ENCODE assay signal across 8 mouse cellular contexts in the genomic region with DNA sequence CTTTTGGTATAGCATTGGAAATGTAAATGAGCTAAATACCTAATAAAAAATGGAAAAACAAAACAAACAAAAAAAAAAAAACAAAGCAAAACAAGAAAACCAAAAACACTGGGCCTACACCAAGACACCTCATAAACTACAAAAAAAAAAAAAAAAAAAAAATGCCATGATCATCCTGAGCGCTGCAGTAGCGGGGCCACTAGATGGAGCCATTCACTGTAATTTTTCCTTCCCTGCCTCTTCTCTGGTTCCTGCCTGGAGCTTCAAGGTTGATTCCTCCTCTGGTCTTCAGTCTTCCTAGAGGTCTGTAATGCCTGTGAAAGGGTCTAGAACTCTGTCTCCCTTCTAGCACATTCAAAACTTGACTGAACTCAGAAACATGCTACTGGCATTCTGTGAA. TPM values are rescaled to one million over a fixed set of nuclear protein-coding genes. Genes with fewer than 3 reads are reported as not detected.
A peak's percentile ranks its signal among the peaks of the same experiment; 100 is the strongest.
DNase-seq lines count a peak whose midpoint lies in the region; ATAC-seq and TF ChIP-seq lines count a peak whose summit lies in the region.
"Not testable (repeated sequence)": the region's sequence is repeated elsewhere in the genome, so short reads cannot be mapped to it uniquely, and the experiment has no call there.

No protein-coding gene starts in this region.

- TF ChIP-seq CTCF in kidney, adult 2 months (conservative IDR thresholded peaks at IDR 0.05; ENCODE audit: insufficient read depth, insufficient read length, low read depth, low read length): 0 out of 2 replicates have a peak, but pooled peaks have one; percentile 28

- H3K9ac ChIP-seq in midbrain, embryonic 15.5 days: not testable (repeated sequence)

- TF ChIP-seq POLR2A in kidney, adult 2 months (IDR thresholded peaks at IDR 0.05; ENCODE audit: low read depth, low read length): not testable (repeated sequence)

- not testable (repeated sequence) for H3K4me1 ChIP-seq in embryonic facial prominence, embryonic 10.5 days; kidney, adult 2 months (ENCODE audit: control insufficient read depth, insufficient read depth, low read length); midbrain, embryonic 15.5 days

- peak; percentile 61 for DNase-seq in CD4-positive, CD25-positive, alpha-beta regulatory T cell, adult 2 months (ENCODE audit: low read depth, low spot score)
- DNase-seq in adrenal gland, postnatal 36 days: peak; percentile 15 to 33
- DNase-seq in embryonic facial prominence, embryonic 10.5 days (ENCODE audit: low spot score): peak; percentile 12
- DNase-seq in kidney, adult 2 months: peak; percentile 15
- DNase-seq in left cerebral cortex, postnatal 25 days (ENCODE audit: low spot score in 2 of 2): peak; percentile 8 to 37
- DNase-seq in right cerebral cortex, postnatal 4 days: peak; percentile 15

- intact Hi-C loops in left cerebral cortex, postnatal 25 days (cut with DNase I): loop anchor here (5.0 kb wide), 1 partner anchor 163 kb away; no protein-coding TSS in a partner anchor

- H3K27me3 ChIP-seq in embryonic facial prominence, embryonic 10.5 days (replicated peaks; ENCODE audit: low read depth, poor library complexity, severe bottlenecking); kidney, adult 2 months (replicated peaks; ENCODE audit: control insufficient read depth, insufficient read depth, low read length); midbrain, embryonic 15.5 days (replicated peaks): not testable (repeated sequence)

- not testable (repeated sequence) for H3K4me2 ChIP-seq in midbrain, embryonic 15.5 days

- WGBS in embryonic facial prominence, embryonic 10.5 days: 5% methylated on average over 2 of the region's 2 CpGs
- 0% methylated on average over 2 of the region's 2 CpGs for WGBS in kidney, adult 2 months
- WGBS in midbrain, embryonic 15.5 days: 10% methylated on average over 2 of the region's 2 CpGs

- H3K36me3 ChIP-seq in embryonic facial prominence, embryonic 10.5 days (replicated peaks); kidney, adult 2 months (ENCODE audit: control insufficient read depth, insufficient read depth, low read length); midbrain, embryonic 15.5 days (replicated peaks): not testable (repeated sequence)

- H3K9me3 ChIP-seq in embryonic facial prominence, embryonic 10.5 days; midbrain, embryonic 15.5 days: not testable (repeated sequence)

- H3K4me3 ChIP-seq in embryonic facial prominence, embryonic 10.5 days; kidney, adult 2 months (ENCODE audit: insufficient read depth, low read depth, low read length); midbrain, embryonic 15.5 days: not testable (repeated sequence)

- H3K27ac ChIP-seq in embryonic facial prominence, embryonic 10.5 days (replicated peaks); kidney, adult 2 months (ENCODE audit: insufficient read depth, low read depth, low read length); midbrain, embryonic 15.5 days: not testable (repeated sequence)

- ATAC-seq in granulocyte monocyte progenitor cell, adult 5-6 weeks (replicated peaks; ENCODE audit: poor library complexity, severe bottlenecking): peak; percentile 52; the same call in 1 of the 2 replicates
- peak; percentile 56; the same call in 1 of the 2 replicates for ATAC-seq in midbrain, embryonic 15.5 days (replicated peaks)

RNA-seq across cellular contexts. Expression of gene Dock11, which starts 54.2 kb away (rescaled TPM):
- total RNA-seq in adrenal gland, postnatal 36 days (2021): 1 to 10 TPM; 4.9 to 7.3 TPM
- 18.2 and 18.7 TPM in 2 replicates for polyA plus RNA-seq in embryonic facial prominence, embryonic 10.5 days (2016; fragmentation: Nextera tagmentation; extraction: Ambion mirVana)
- 60.7 and 81.5 TPM in 2 replicates for total RNA-seq in granulocyte monocyte progenitor cell, adult 5-6 weeks (2014; fragmentation: Nextera tagmentation)
- 98.3 and 111 TPM in 2 replicates for total RNA-seq in granulocyte monocyte progenitor cell, adult 5-6 weeks (2017)
- polyA plus RNA-seq in kidney, adult 2 months (2012; rRNA removed): 0.37 and 0.75 TPM in 2 replicates
- 1 to 10 TPM; 6.0 to 8.2 TPM for total RNA-seq in left cerebral cortex, postnatal 25 days (2021)
- 12.0 and 13.9 TPM in 2 replicates for polyA plus RNA-seq in midbrain, embryonic 15.5 days (2015; fragmentation: Nextera tagmentation; extraction: Ambion mirVana)

Comparison
In these comparisons a context has a peak if more than half of its experiments do, and no peak if none do; other contexts are left out.
1. RNA of gene Dock11, which starts 54.2 kb away (total RNA-seq): 60.7 to 111 TPM in granulocyte monocyte progenitor cell, adult 5-6 weeks; 6.0 to 8.2 TPM in left cerebral cortex, postnatal 25 days and 4.9 to 7.3 TPM in adrenal gland, postnatal 36 days; every median in the first group is over 4 times any median in the second.
2. Peak in every context shown above with its lines, with median percentiles within 50 percentile points of each other: DNase-seq.